Mouse (Mus musculus): ENCODE measurements around the gene Pbx1.

- TF ChIP-seq FLI1 (IDR thresholded peaks at IDR 0.05; ENCODE audit: low read length) (no peak), GATA1 (IDR thresholded peaks at IDR 0.05; ENCODE audit: borderline replicate concordance, low read length) (no peak)
Observed at GRCm38 (mm10) chr1:168230858-168231257, 201.2 kb downstream of the Pbx1 start.
